Mouse (Mus musculus) thymus, adult 2 months (tissue): ENCODE data around the gene Myo1e. TPM values are rescaled to one million over a fixed set of nuclear protein-coding genes. Genes with fewer than 3 reads are reported as not detected.

Experiments
- DNase-seq: peaks from one replicate; pipeline ENCODE4 v3.0.0; 2021
- H3K27ac ChIP-seq: fragments of 200-500 bp; 2 replicates; pipeline ENCODE4 v1.5.1; 2012; ENCODE audit warnings: low read length, control low read depth; ENCODE audit not compliant: control insufficient read depth, insufficient read depth
- H3K27me3 ChIP-seq: fragments of 200-500 bp; 2 replicates; pipeline ENCODE4 v1.6.1; 2012; ENCODE audit warnings: mild to moderate bottlenecking, low read length, moderate library complexity, mixed read lengths; ENCODE audit not compliant: control insufficient read depth, insufficient read depth
- H3K36me3 ChIP-seq: fragments of 200-500 bp; 2 replicates; pipeline ENCODE4 v1.6.1; 2012; ENCODE audit warnings: mild to moderate bottlenecking, low read length, moderate library complexity; ENCODE audit not compliant: control insufficient read depth, insufficient read depth
- H3K4me1 ChIP-seq: fragments of 200-500 bp; replicated peaks from 2 replicates; pipeline ENCODE4 v1.6.1; 2012; ENCODE audit warnings: low read length; ENCODE audit not compliant: control insufficient read depth, insufficient read depth
- H3K4me3 ChIP-seq: fragments of 200-500 bp; 2 replicates; pipeline ENCODE4 v1.5.1; 2012; ENCODE audit warnings: mild to moderate bottlenecking, low read length, control low read depth, moderate library complexity; ENCODE audit not compliant: control insufficient read depth, insufficient read depth
- CTCF ChIP-seq: fragments of 200-500 bp; IDR thresholded peaks from 2 replicates; pipeline ENCODE4 v1.5.1; 2012; ENCODE audit warnings: mild to moderate bottlenecking, control low read depth, low read length, moderate library complexity, borderline replicate concordance; ENCODE audit not compliant: control insufficient read depth, poor library complexity, insufficient read depth; ENCODE audit errors: extremely low read depth
- POLR2A ChIP-seq: fragments of 200-500 bp; IDR thresholded peaks from 2 replicates; pipeline ENCODE4 v1.6.1; 2012; ENCODE audit warnings: mild to moderate bottlenecking, low read length, control low read depth, moderate library complexity; ENCODE audit not compliant: control insufficient read depth, poor library complexity, insufficient read depth; ENCODE audit errors: extremely low read depth
- WGBS: fragments of 180-500 bp; shearing (Covaris S2); methylation state at CpG from one replicate; pipeline ENCODE4 v1.1.7; 2018; 5-methylcytosine and 5-hydroxymethylcytosine counted together
- polyA plus RNA-seq: library from polyadenylated mRNA; depleted of rRNA; stranded (reverse); fragments of >200 nt; gene quantifications from 2 replicates; pipeline ENCODE4 v1.2.3, GENCODE M21; 2012

Gene Myo1e
- polyA plus RNA-seq, 1 experiment = 3.7 TPM

GRCm38 (mm10) chr9:70269349-70269748 is 62.2 kb downstream of the Myo1e start:
- WGBS = 96% methylated on average over 10 of the region's 10 CpGs
- Histone ChIP-seq H3K27me3 (no peaks in the 10 kb centered on the region), H3K4me1 (no peaks in the 10 kb centered on the region), H3K27ac (no peak overlapping the region), H3K36me3 (no peaks in the 10 kb centered on the region), H3K4me3 (no peak overlapping the region)
- no peak for DNase-seq
- TF ChIP-seq CTCF (no peak), POLR2A (no peak)

DNA sequence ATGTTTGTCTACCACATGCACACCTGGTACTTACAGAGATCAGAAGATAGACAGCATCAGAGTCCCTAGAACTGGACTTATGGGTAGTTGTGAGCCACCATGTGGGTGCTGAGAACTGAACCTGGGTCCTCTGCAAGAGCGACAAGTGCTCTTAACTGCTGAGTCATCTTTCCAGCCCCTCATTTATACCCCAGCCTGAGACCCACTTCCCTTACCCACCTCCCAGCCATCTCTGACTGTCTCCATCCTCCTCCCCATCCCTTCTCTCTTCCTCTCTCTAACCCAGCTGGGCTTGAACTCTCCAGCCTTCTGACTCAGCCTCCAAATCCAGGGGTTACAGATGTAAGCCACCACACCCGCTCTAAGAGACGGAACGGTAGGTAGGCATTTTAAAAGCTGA is 63.3 kb downstream of the Myo1e start:
- no peaks in the 10 kb centered on the region for H3K27me3 ChIP-seq
- 94% methylated on average over 4 of the region's 4 CpGs for WGBS

DNA sequence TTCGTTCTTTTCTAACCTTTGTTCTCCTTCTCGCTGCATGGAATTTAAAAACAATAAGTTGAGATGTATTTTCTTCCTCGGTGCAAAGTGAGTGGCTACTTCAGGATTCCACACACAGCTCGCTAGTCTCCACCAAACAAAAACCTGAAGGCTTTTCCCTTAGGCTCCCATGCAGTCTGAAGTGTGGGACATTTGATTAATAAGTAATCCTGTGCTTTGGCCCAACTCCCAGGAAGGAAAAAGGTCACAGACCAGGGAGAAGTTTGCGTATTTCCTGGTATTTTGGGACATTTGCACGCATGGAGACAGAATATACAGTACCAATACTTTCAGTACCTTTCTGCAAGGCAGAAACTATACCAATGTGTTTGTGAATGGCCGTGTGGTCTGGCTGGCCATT is 64.0 kb downstream of the Myo1e start:
- no peak overlapping the region for H3K27ac ChIP-seq
- no peak overlapping the region for H3K4me3 ChIP-seq
- WGBS = 90% methylated on average over 7 of the region's 7 CpGs
- no peaks in the 10 kb centered on the region for H3K36me3 ChIP-seq
- no peak for DNase-seq
- no peaks in the 10 kb centered on the region for H3K27me3 ChIP-seq
- no peaks in the 10 kb centered on the region for H3K4me1 ChIP-seq
- TF ChIP-seq CTCF (no peak), POLR2A (no peak)

More for the DNA sequence above, 63.3 kb downstream of the Myo1e start:
- H3K4me1 ChIP-seq = no peaks in the 10 kb centered on the region
- no peak for DNase-seq
- no peaks in the 10 kb centered on the region for H3K36me3 ChIP-seq
- no peak overlapping the region for H3K27ac ChIP-seq
- TF ChIP-seq POLR2A (no peak), CTCF (no peak)
- H3K4me3 ChIP-seq = no peak overlapping the region

- TF ChIP-seq POLR2A (no peak), CTCF (no peak)
- WGBS = 97% methylated on average over 9 of the region's 9 CpGs
- Histone ChIP-seq H3K4me1 (no peaks in the 10 kb centered on the region), H3K27ac (no peak overlapping the region), H3K4me3 (no peak overlapping the region), H3K36me3 (no peaks in the 10 kb centered on the region), H3K27me3 (no peaks in the 10 kb centered on the region)
- no peak for DNase-seq
Measured at GRCm38 (mm10) chr9:70271631-70272030, 64.5 kb downstream of the Myo1e start.

- 95% methylated on average over 6 of the region's 6 CpGs for WGBS
- no peak for DNase-seq
- H3K36me3 ChIP-seq = no peaks in the 10 kb centered on the region
- no peak for TF ChIP-seq POLR2A
- no peak for TF ChIP-seq CTCF
- H3K4me1 ChIP-seq = no peaks in the 10 kb centered on the region
- H3K27me3 ChIP-seq = no peaks in the 10 kb centered on the region
- no peak overlapping the region for H3K27ac ChIP-seq
- no peak overlapping the region for H3K4me3 ChIP-seq
Measured at GRCm38 (mm10) chr9:70274071-70274470, 66.9 kb downstream of the Myo1e start.

DNA sequence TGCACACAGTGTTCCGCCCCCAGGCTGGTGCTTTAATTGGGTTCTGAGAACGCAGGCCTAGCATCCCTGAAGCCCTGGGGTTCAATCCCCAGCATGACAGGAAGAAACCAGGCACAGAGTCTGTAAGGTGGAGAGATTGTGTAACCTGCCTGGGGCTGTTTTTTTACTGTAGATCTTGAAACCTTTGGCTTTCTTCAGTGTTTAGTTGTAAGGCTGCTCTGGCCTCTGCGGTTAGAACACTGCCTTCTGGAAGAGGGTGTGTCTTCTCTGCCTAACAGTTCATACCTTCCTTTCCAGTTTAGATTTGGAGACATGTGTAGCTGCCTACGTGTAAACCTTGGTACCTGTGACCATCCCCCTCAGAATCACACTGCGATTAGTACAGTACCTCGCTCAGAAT is 67.3 kb downstream of the Myo1e start:
- DNase-seq = no peak
- 96% methylated on average over 6 of the region's 6 CpGs for WGBS
- TF ChIP-seq CTCF (no peak), POLR2A (no peak)
- no peaks in the 10 kb centered on the region for H3K27me3 ChIP-seq
- H3K36me3 ChIP-seq = no peaks in the 10 kb centered on the region
- no peak overlapping the region for H3K4me3 ChIP-seq
- H3K27ac ChIP-seq = no peak overlapping the region
- H3K4me1 ChIP-seq = no peaks in the 10 kb centered on the region

GRCm38 (mm10) chr9:70274887-70275555 is 67.9 kb downstream of the Myo1e start:
- no peak for DNase-seq
- no peak for TF ChIP-seq POLR2A
- no peak for TF ChIP-seq CTCF
- H3K4me1 ChIP-seq = no peaks in the 10 kb centered on the region
- H3K27me3 ChIP-seq = no peaks in the 10 kb centered on the region
- WGBS = 96% methylated on average over 12 of the region's 12 CpGs
- no peaks in the 10 kb centered on the region for H3K36me3 ChIP-seq
- no peak overlapping the region for H3K4me3 ChIP-seq
- no peak overlapping the region for H3K27ac ChIP-seq
